Mouse (Mus musculus): Measurements from ENCODE around the gene Dip2b. TPM values are rescaled to one million over a fixed set of nuclear protein-coding genes. Genes with fewer than 3 reads are reported as not detected.

Dip2b gene
- polyA plus RNA-seq, 1 experiment = 5.4 TPM

DNA sequence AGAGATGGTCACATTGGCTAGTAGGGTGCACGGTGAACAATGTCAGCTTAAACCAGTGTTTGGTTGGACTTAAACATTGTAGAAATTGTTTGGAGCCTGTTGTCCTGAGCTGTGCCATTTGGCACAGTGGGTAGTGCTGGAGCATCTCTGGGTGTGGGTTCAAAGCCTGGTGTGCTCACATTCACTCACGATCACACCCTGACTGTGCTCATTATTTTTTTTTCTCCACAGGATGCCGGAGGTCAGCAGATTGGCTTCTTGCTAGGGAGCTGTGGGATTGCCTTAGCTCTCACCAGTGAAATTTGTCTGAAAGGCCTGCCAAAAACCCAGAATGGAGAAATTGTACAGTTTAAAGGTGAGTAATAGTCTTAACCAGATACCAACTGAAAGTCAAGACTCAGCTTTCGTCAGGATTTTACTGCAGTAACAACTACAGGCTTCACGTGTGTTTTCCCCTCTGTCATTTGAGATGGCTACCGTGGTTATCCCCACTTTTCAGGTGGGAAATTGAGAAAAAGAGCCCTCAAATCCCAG lies 123.3 kb downstream of the Dip2b start:
- Histone ChIP-seq H3K27ac (ENCODE audit: insufficient read depth, low read depth, low read length) (no peak overlapping the region), H3K4me1 (ENCODE audit: control insufficient read depth, insufficient read depth, low read length) (no peaks in the 10 kb centered on the region), H3K36me3 (ENCODE audit: control insufficient read depth, insufficient read depth, low read length) (no peaks in the 10 kb centered on the region), H3K4me3 (ENCODE audit: insufficient read depth, low read depth, low read length) (no peak overlapping the region), H3K27me3 (replicated peaks; ENCODE audit: control insufficient read depth, insufficient read depth, low read length) (no peaks in the 10 kb centered on the region)
- TF ChIP-seq POLR2A (IDR thresholded peaks at IDR 0.05; ENCODE audit: low read depth, low read length) = no peak
- no peak for TF ChIP-seq CTCF (conservative IDR thresholded peaks at IDR 0.05; ENCODE audit: insufficient read depth, insufficient read length, low read depth, low read length)
- no peak for DNase-seq
- WGBS = 83% methylated on average over 6 of the region's 6 CpGs

DNA sequence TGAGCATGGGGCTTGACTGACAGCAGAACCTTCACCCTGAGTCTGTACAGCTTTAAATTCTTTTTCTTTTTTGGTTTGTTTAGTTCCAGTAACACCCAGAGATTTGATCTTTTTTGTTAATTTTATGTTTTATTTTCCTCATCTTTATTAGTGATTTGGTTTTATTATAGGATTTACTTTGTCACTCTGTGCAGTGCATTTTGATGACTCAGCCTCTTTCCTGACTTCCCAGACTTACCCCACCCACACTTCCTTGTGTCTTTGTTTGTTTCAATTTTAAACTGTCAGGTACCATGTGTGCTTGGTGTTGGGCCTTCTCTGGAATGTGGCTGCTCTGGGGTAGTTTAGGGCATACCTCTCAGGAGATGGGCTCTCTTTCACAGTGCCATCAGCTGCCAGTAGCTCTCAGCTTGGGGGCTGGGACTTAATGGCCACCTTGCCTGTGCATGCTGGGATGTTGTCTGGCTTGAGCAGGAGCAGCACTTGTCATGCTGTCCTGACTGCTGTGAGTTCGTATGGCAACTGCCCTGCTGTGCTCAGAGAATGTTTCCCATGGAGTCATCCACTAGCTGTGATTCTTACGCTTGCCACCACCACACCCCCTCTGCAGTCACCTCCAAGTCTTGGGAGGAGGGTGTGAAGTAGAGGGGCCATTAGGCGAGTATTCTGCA lies 125.1 kb downstream of the Dip2b start:
- 96% methylated on average over 3 of the region's 3 CpGs for WGBS
- H3K27ac ChIP-seq (ENCODE audit: insufficient read depth, low read depth, low read length) = no peak overlapping the region
- no peaks in the 10 kb centered on the region for H3K4me1 ChIP-seq (ENCODE audit: control insufficient read depth, insufficient read depth, low read length)
- DNase-seq = no peak
- H3K36me3 ChIP-seq (ENCODE audit: control insufficient read depth, insufficient read depth, low read length) = no peaks in the 10 kb centered on the region
- H3K4me3 ChIP-seq (ENCODE audit: insufficient read depth, low read depth, low read length) = no peak overlapping the region
- TF ChIP-seq POLR2A (IDR thresholded peaks at IDR 0.05; ENCODE audit: low read depth, low read length) (no peak), CTCF (conservative IDR thresholded peaks at IDR 0.05; ENCODE audit: insufficient read depth, insufficient read length, low read depth, low read length) (no peak)
- H3K27me3 ChIP-seq (replicated peaks; ENCODE audit: control insufficient read depth, insufficient read depth, low read length) = no peaks in the 10 kb centered on the region

DNA sequence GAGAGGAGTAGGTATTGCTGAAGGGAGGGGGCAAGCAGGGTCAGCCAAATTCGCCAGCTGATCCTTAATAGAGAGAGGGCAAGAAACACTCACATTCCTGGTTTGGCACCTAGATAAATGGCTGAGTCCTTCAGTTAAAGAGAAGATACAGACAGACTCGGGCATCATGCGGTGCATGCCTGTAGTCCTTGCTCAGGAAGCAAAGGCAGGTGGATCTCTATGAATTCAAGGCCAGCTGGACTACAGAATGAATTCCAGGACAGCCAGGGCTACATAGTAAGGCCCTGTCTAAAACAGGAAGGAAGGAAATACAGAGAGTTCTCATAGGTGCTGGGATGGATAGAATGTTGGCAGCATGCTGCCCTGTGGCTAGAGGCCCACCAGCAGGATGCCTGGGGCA lies 128.0 kb downstream of the Dip2b start:
- H3K4me1 ChIP-seq (ENCODE audit: control insufficient read depth, insufficient read depth, low read length) = no peaks in the 10 kb centered on the region
- 76% methylated on average over 3 of the region's 3 CpGs for WGBS
- no peak for DNase-seq
- H3K27ac ChIP-seq (ENCODE audit: insufficient read depth, low read depth, low read length) = no peak overlapping the region
- TF ChIP-seq POLR2A (IDR thresholded peaks at IDR 0.05; ENCODE audit: low read depth, low read length) = no peak
- TF ChIP-seq CTCF (conservative IDR thresholded peaks at IDR 0.05; ENCODE audit: insufficient read depth, insufficient read length, low read depth, low read length) = no peak
- H3K36me3 ChIP-seq (ENCODE audit: control insufficient read depth, insufficient read depth, low read length) = no peaks in the 10 kb centered on the region; the same call in none of the 2 replicates
- no peaks in the 10 kb centered on the region for H3K27me3 ChIP-seq (replicated peaks; ENCODE audit: control insufficient read depth, insufficient read depth, low read length)
- no peak overlapping the region for H3K4me3 ChIP-seq (ENCODE audit: insufficient read depth, low read depth, low read length)

DNA sequence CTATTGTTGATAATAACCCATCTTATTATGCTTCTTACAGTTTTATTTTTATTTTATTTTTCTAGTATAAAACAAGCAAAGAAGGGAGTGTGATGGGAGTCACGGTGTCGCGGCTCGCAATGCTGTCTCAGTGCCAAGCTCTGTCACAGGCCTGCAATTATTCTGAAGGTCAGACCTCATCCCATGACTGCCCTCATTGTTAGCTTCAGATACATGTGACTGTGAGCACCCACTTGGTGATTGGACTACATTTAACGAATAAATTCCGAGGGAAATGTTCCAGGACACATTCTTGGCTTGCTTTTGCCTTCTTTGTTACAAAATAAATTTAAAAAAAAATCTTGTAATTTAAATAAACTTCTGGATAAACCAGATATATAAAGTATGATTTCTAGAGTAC lies 129.3 kb downstream of the Dip2b start:
- Histone ChIP-seq H3K4me1 (ENCODE audit: control insufficient read depth, insufficient read depth, low read length) (no peaks in the 10 kb centered on the region), H3K4me3 (ENCODE audit: insufficient read depth, low read depth, low read length) (no peak overlapping the region), H3K27ac (ENCODE audit: insufficient read depth, low read depth, low read length) (no peak overlapping the region), H3K36me3 (ENCODE audit: control insufficient read depth, insufficient read depth, low read length) (no peaks in the 10 kb centered on the region; the same call in none of the 2 replicates), H3K27me3 (replicated peaks; ENCODE audit: control insufficient read depth, insufficient read depth, low read length) (no peaks in the 10 kb centered on the region)
- DNase-seq = peak; percentile 31
- WGBS = 73% methylated on average over 6 of the region's 6 CpGs
- no peak for TF ChIP-seq CTCF (conservative IDR thresholded peaks at IDR 0.05; ENCODE audit: insufficient read depth, insufficient read length, low read depth, low read length)
- no peak for TF ChIP-seq POLR2A (IDR thresholded peaks at IDR 0.05; ENCODE audit: low read depth, low read length)

DNA sequence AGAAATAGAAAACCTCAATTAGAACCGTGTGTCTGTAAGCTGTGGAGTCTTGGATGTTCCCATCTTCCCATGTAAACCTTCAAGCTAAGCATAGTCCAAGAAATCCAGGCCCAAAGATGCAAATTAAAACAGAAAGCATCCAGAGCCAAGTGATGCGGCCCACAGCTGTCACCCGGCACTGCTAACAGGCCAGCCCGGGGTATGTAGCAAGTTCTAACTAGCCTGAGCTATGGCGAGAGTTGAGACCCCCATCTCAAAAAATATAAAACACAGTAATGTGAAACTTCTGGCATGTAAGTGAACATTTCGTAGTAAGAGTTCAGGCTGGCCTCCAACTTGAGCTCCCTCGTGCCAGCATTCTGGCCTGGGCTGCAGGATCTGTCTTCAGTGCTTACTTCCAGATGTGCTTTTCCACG lies 129.7 kb downstream of the Dip2b start:
- H3K4me1 ChIP-seq (ENCODE audit: control insufficient read depth, insufficient read depth, low read length) = no peaks in the 10 kb centered on the region
- TF ChIP-seq POLR2A (IDR thresholded peaks at IDR 0.05; ENCODE audit: low read depth, low read length) (no peak), CTCF (conservative IDR thresholded peaks at IDR 0.05; ENCODE audit: insufficient read depth, insufficient read length, low read depth, low read length) (no peak)
- H3K36me3 ChIP-seq (ENCODE audit: control insufficient read depth, insufficient read depth, low read length) = no peaks in the 10 kb centered on the region; the same call in none of the 2 replicates
- H3K27ac ChIP-seq (ENCODE audit: insufficient read depth, low read depth, low read length) = no peak overlapping the region
- H3K27me3 ChIP-seq (replicated peaks; ENCODE audit: control insufficient read depth, insufficient read depth, low read length) = no peaks in the 10 kb centered on the region
- 75% methylated on average over 8 of the region's 8 CpGs for WGBS
- no peak for DNase-seq
- H3K4me3 ChIP-seq (ENCODE audit: insufficient read depth, low read depth, low read length) = no peak overlapping the region

DNA sequence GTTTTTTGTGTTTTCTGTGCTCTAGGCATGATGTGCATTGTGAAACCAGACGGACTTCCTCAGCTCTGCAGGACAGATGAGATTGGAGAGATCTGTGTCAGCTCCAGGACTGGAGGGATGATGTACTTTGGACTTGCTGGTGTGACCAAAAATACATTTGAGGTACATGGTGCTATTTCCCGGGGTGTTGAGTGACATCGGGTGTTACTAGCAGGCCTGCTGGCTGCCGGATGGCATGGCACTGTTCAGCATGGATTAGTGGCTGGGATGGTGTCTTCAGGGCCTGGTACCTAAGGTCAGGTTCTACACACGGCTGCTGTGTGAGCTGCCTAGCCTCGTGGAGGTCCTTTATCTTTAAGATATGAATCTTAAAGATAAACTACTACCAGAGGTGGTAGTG lies 136.7 kb downstream of the Dip2b start:
- TF ChIP-seq CTCF (conservative IDR thresholded peaks at IDR 0.05; ENCODE audit: insufficient read depth, insufficient read length, low read depth, low read length) (no peak), POLR2A (IDR thresholded peaks at IDR 0.05; ENCODE audit: low read depth, low read length) (no peak)
- Histone ChIP-seq H3K4me1 (ENCODE audit: control insufficient read depth, insufficient read depth, low read length) (no peaks in the 10 kb centered on the region), H3K27ac (ENCODE audit: insufficient read depth, low read depth, low read length) (no peak overlapping the region), H3K27me3 (replicated peaks; ENCODE audit: control insufficient read depth, insufficient read depth, low read length) (no peaks in the 10 kb centered on the region), H3K4me3 (ENCODE audit: insufficient read depth, low read depth, low read length) (no peak overlapping the region), H3K36me3 (ENCODE audit: control insufficient read depth, insufficient read depth, low read length) (no peaks in the 10 kb centered on the region; the same call in 1 of the 2 replicates)
- DNase-seq = no peak
- WGBS = 82% methylated on average over 6 of the region's 6 CpGs

DNA sequence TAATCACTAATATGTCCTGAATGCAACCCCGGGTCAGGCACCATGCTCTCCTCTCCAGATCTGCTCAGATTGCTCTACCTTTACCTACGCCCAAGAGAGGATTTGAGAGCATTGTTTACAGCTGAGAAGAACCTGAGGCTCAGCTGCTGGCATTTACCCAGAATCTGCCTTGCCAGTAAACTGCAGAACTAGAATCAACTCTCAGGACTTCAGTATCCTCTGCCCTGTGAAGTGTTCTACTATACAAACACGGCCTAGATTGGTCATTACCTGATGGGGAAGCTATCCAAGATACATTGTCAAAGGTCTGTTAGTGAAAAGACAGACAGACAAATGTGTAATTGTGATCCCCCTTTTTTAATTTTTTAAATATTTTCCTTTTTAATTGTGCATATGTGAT lies 138.7 kb downstream of the Dip2b start:
- no peak overlapping the region for H3K27ac ChIP-seq (ENCODE audit: insufficient read depth, low read depth, low read length)
- TF ChIP-seq CTCF (conservative IDR thresholded peaks at IDR 0.05; ENCODE audit: insufficient read depth, insufficient read length, low read depth, low read length) (no peak), POLR2A (IDR thresholded peaks at IDR 0.05; ENCODE audit: low read depth, low read length) (no peak)
- DNase-seq = peak; percentile 47

More for the DNA sequence above, 138.7 kb downstream of the Dip2b start:
- 90% methylated on average over 3 of the region's 3 CpGs for WGBS
- H3K27me3 ChIP-seq (replicated peaks; ENCODE audit: control insufficient read depth, insufficient read depth, low read length) = no peaks in the 10 kb centered on the region
- no peak overlapping the region for H3K4me3 ChIP-seq (ENCODE audit: insufficient read depth, low read depth, low read length)
- H3K4me1 ChIP-seq (ENCODE audit: control insufficient read depth, insufficient read depth, low read length) = no peaks in the 10 kb centered on the region
- H3K36me3 ChIP-seq (ENCODE audit: control insufficient read depth, insufficient read depth, low read length) = no peaks in the 10 kb centered on the region; the same call in 1 of the 2 replicates
